Comparison of ENCODE assay signal across 8 mouse cellular contexts in genomic region chr13:3477997-3478728, GRCm38 (mm10). TPM values are rescaled to one million over a fixed set of nuclear protein-coding genes. Genes with fewer than 3 reads are reported as not detected.
DNase-seq lines count a peak whose midpoint lies in the region; ATAC-seq lines count a peak whose summit lies in the region.

No protein-coding gene starts in this region.

- DNase-seq in WW6 (ENCODE audit: low read depth, low spot score): peak; percentile 59
- peak; percentile 73 to 85 for DNase-seq in cerebellum, postnatal 10 days
- peak; percentile 22 to 36 for DNase-seq in frontal cortex, postnatal 14 days (ENCODE audit: low spot score in 2 of 2)
- DNase-seq in intestine, embryonic 14.5 days (ENCODE audit: low spot score): peak; percentile 92
- peak; percentile 4 to 68 for DNase-seq in left cerebral cortex, adult 9 months (ENCODE audit: low spot score in 2 of 2)
- DNase-seq in right cerebral cortex, postnatal 10 days (ENCODE audit: low spot score in 2 of 2): peak; percentile 70 to 76
- DNase-seq in yolk sac, embryonic 10.5 days (ENCODE audit: low spot score): peak; percentile 87

- H3K27me3 ChIP-seq in intestine, embryonic 14.5 days (replicated peaks; ENCODE audit: control insufficient read depth, insufficient read depth, low read length): no peaks in the 10 kb centered on the region

- no peaks in the 10 kb centered on the region for H3K4me1 ChIP-seq in intestine, embryonic 14.5 days (replicated peaks; ENCODE audit: control insufficient read depth, insufficient read depth, low read length)

- H3K4me3 ChIP-seq in intestine, embryonic 14.5 days (ENCODE audit: low read depth, low read length): peak overlapping the region; percentile 66

- peak; percentile 94 for ATAC-seq in intestine, embryonic 14.5 days (replicated peaks; ENCODE audit: low FRiP score, low TSS enrichment, low read depth)
- ATAC-seq in megakaryocyte, adult 5-6 weeks (ENCODE audit: poor library complexity, severe bottlenecking): peak; percentile 93

- WGBS in intestine, embryonic 14.5 days: under 1% methylated on average over 43 of the region's 45 CpGs

- H3K4me2 ChIP-seq in intestine, embryonic 14.5 days (ENCODE audit: low read length): peak overlapping the region; percentile 86

- H3K9me3 ChIP-seq in intestine, embryonic 14.5 days (ENCODE audit: control insufficient read depth, low read length): no peaks in the 10 kb centered on the region

- no peak overlapping the region for H3K27ac ChIP-seq in intestine, embryonic 14.5 days (ENCODE audit: low read depth)

- no peaks in the 10 kb centered on the region for H3K36me3 ChIP-seq in intestine, embryonic 14.5 days (ENCODE audit: control insufficient read depth, insufficient read depth, low read length)

- H3K9ac ChIP-seq in intestine, embryonic 14.5 days (ENCODE audit: low read length): peak overlapping the region; percentile 42

RNA-seq across cellular contexts. Expression of gene Gdi2, which starts 59.7 kb away (rescaled TPM):
- polyA plus RNA-seq in intestine, embryonic 14.5 days (2014; fragmentation: Nextera tagmentation; extraction: Ambion mirVana): 448 TPM in 2 replicates
- 654 and 710 TPM in 2 replicates for total RNA-seq in megakaryocyte, adult 5-6 weeks (2015)
- 551 and 553 TPM in 2 replicates for total RNA-seq in megakaryocyte, adult 5-6 weeks (2017)

Comparison
In these comparisons a context has a peak if more than half of its experiments do, and no peak if none do; other contexts are left out.
1. DNase-seq: peak in every context shown above with its lines; median percentile 92 in intestine, embryonic 14.5 days; 87 in yolk sac, embryonic 10.5 days; 79 in cerebellum, postnatal 10 days; 73 in right cerebral cortex, postnatal 10 days; 59 in WW6; 36 in left cerebral cortex, adult 9 months; 29 in frontal cortex, postnatal 14 days.